Mouse (Mus musculus): ENCODE data around the gene Serpinc1. TPM values are rescaled to one million over a fixed set of nuclear protein-coding genes. Genes with fewer than 3 reads are reported as not detected.

Gene Serpinc1
- total RNA-seq, 2 experiments from 2014 or later, result 292 to 761 TPM

- DNase-seq, result no peak
Observed at GRCm38 (mm10) chr1:161046972-161047371, 68.6 kb downstream of the Serpinc1 start.

Other genes with a start within 250 kb of the Serpinc1 start
- 10 to 100 TPM; 31.3 to 34.1 TPM for gene Rabgap1l, start 185.4 kb upstream of the Serpinc1 start, total RNA-seq (2021)
- 10 to 100 TPM; 38.5 to 45.3 TPM for gene Rc3h1, start 72.2 kb upstream of the Serpinc1 start, total RNA-seq (2021)
- 10 to 100 TPM; 11.3 to 21.9 TPM for gene Zbtb37, start 56.3 kb downstream of the Serpinc1 start, total RNA-seq (2021)
- 10 to 100 TPM; 26.3 to 30.1 TPM for gene Dars2, start 92.1 kb downstream of the Serpinc1 start, total RNA-seq (2021)
- 1 to 10 TPM; 5.7 to 6.2 TPM for gene Cenpl, start 92.1 kb downstream of the Serpinc1 start, total RNA-seq (2021)
- 10 to 100 TPM; 13.7 to 17.8 TPM for gene Klhl20, start 152.9 kb downstream of the Serpinc1 start, total RNA-seq (2021)
- gene Ankrd45, start 164.1 kb downstream of the Serpinc1 start, total RNA-seq (2021), result 1 to 10 TPM; 1.7 to 3.0 TPM
- not detected for gene Tex50, start 180.7 kb downstream of the Serpinc1 start, total RNA-seq (2021)